Mouse (Mus musculus) MEL (cell line): ENCODE measurements around the gene Map3k20.

Experiments used
- CHD2 ChIP-seq: IDR thresholded peaks from 2 replicates; pipeline ENCODE4 v1.6.1; 2011; ENCODE audit warnings: low read length, improper control_type of control experiment
- CTCF ChIP-seq, 3 experiments: IDR thresholded peaks in 2 of 3; conservative IDR thresholded peaks in 1 of 3; 2 replicates each; pipeline ENCODE4 v1.5.1; 2011 to 2012; ENCODE audit warnings: low read length in 3 of 3, low read depth in 2 of 3, mild to moderate bottlenecking in 2 of 3, improper control_type of control experiment in 1 of 3, inconsistent platforms in 1 of 3, mixed read lengths in 1 of 3, moderate library complexity in 1 of 3; ENCODE audit not compliant: control insufficient read depth in 1 of 3, insufficient read depth in 1 of 3, poor library complexity in 1 of 3, severe bottlenecking in 1 of 3
- EP300 ChIP-seq, 2 experiments: IDR thresholded peaks; 2 replicates each; pipeline ENCODE4 v1.6.1; 2011; ENCODE audit warnings: improper control_type of control experiment in 2 of 2, low read length in 2 of 2, low read depth in 1 of 2, mild to moderate bottlenecking in 1 of 2
- GATA1 ChIP-seq: IDR thresholded peaks from 2 replicates; pipeline ENCODE4 v1.6.1; 2011; ENCODE audit warnings: low read depth, low read length, improper control_type of control experiment
- HCFC1 ChIP-seq: IDR thresholded peaks from 2 replicates; pipeline ENCODE4 v1.6.1; 2012; ENCODE audit warnings: low read depth, mild to moderate bottlenecking, inconsistent platforms, low read length, improper control_type of control experiment, moderate library complexity
- MAZ ChIP-seq: IDR thresholded peaks from 2 replicates; pipeline ENCODE4 v1.6.1; 2012; ENCODE audit warnings: low read depth, mild to moderate bottlenecking, inconsistent platforms, low read length, improper control_type of control experiment
- POLR2A ChIP-seq, 2 experiments: IDR thresholded peaks; 2 replicates each; pipeline ENCODE4 v1.6.1; 2011 to 2012; ENCODE audit warnings: low read length in 2 of 2, mild to moderate bottlenecking in 2 of 2, control low read depth in 1 of 2, improper control_type of control experiment in 1 of 2, low read depth in 1 of 2, moderate library complexity in 1 of 2; ENCODE audit not compliant: control insufficient read depth in 1 of 2, insufficient read depth in 1 of 2, poor library complexity in 1 of 2
- POLR2AphosphoS2 ChIP-seq: IDR thresholded peaks from 2 replicates; pipeline ENCODE4 v1.6.1; 2011; ENCODE audit warnings: low read length, improper control_type of control experiment
- TAL1 ChIP-seq: IDR thresholded peaks from 2 replicates; pipeline ENCODE4 v1.6.1; 2012; ENCODE audit warnings: mild to moderate bottlenecking, inconsistent platforms, low read length, moderate library complexity, mixed read lengths
- ZNF384 ChIP-seq: IDR thresholded peaks from 2 replicates; pipeline ENCODE4 v1.6.1; 2012; ENCODE audit warnings: low read depth, mild to moderate bottlenecking, inconsistent platforms, low read length, improper control_type of control experiment

DNA sequence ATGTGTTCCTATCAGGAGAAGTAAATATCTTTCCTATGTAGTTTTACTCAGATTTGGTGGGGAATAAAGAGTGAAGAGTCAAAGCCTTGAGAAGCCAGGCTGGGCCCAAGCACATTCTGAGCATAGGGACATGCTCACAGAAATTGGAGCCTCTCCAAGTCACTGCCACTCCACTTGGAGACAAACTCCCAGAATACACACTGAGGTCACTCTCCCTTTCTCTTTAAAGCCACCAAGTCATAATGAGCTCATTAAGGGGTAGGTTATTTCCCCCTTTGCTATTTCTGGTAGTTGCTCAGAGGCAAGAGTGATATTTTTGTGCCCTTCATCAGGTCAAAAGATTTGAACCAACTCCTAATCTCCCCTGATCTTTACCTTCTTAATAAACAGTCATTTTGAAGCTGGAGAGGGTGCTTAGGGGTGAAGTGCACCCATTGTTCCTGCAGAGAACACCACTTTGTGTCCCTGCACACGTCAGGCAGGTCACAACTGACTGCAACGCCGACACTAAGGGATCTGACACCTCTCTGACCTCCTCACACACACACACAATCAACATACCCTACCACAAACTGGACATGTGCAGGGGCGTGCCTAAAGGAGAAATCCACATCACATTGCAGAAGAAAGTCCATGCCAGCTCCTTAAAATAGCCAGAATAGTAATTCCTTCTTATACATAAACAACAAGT lies 15.6 kb upstream of the Map3k20 start:
- TF ChIP-seq CHD2 (no peak), POLR2A (IDR thresholded peaks at IDR 0.05; ENCODE audit: control insufficient read depth in 1 of 2, insufficient read depth in 1 of 2, low read depth in 1 of 2, low read length in 2 of 2, poor library complexity in 1 of 2) (no peak), EP300 (IDR thresholded peaks at IDR 0.05; ENCODE audit: low read depth in 1 of 2, low read length in 2 of 2) (no peak), CTCF (IDR thresholded peaks at IDR 0.05 in 2 of 3, conservative IDR thresholded peaks at IDR 0.05 in 1 of 3; ENCODE audit: control insufficient read depth in 1 of 3, insufficient read depth in 1 of 3, low read depth in 2 of 3, low read length in 3 of 3, poor library complexity in 1 of 3, severe bottlenecking in 1 of 3) (no peak), TAL1 (no peak), MAZ (no peak), HCFC1 (no peak), GATA1 (no peak), ZNF384 (no peak), POLR2AphosphoS2 (no peak)
